Mouse (Mus musculus): ENCODE measurements around the gene Mctp1.
"Not testable (repeated sequence)": the region's sequence is repeated elsewhere in the genome, so short reads cannot be mapped to it uniquely, and the experiment has no call there.

Gene Mctp1

DNA sequence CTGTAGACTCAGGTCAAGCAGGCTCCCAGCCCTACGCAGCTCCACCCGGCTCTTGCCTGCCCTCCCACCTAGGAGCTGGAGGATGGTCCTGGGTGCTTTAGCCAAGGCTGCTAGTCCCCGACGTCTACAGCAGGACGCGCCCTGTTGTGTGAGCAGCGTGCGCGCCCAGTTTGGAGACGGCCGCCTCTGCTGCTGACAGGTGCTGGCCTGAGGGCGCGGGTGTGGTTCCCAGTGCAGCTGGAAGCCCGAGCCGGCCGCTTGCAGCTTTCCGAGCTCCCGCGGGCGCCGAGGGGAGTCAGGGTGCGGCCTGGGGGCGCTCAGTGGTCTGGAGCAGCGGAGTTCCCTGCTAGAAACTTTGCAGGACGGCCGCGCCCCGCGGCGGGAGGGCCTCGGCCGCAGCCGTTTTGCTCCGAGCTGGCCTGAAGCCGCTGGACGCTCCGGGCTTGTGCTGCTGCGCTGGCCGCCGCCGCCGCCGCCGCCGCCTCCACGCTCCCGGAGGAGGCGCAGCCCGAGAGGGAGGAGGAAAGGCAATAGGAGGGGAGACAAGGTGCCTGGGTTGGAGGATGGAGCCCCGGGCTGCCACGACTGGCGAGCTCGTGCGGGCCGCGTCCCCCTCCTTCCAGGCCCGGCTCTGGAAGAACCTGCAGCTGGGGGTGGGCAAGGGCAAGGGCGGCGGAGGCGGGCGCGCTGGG is at the start of gene Mctp1:
Gene Mctp1, plus strand, starts transcription at position 564 of the 692 bp plus-strand sequence.
- DNase-seq (ENCODE audit: extremely low read depth, low read depth), result no peak

DNA sequence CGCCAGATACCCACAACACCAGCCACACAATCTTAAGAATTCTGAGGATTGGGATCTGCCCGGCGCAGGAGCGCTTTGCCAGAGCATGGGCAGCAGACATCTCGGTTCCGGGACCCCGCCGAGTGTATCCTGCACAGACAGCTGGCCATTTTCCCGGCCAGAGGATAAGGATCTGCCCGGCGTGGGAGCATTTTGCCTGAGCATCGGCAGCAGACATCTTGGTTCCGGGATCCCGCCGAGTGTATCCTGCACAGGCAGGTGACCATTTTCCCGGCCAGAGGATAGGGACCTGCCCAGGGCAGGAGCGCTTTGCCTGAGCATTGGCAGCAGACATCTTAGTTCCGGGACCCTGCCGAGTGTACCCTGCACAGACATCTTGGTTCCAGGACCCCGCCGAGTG is 38.4 kb upstream of the Mctp1 start:
- not testable (repeated sequence) for DNase-seq (ENCODE audit: extremely low read depth, low read depth)

DNA sequence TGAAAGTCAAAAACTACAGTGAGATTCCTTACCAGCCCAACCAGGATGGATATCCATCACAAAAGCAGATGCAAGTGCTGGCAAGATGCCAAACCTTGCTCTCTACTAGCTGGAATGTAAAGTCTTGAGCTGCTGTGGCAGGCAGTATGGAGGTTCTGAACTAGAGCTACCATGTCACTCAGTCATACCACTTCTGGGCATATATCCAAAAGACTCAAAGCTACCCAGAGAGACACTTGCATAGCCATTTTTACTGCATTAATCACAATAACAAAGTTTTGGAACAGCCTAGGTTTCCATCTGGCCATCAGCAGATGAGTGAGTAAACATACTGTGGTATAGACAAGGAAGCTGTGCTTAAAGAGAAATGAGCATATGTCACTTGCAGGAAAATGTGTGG is 25.6 kb upstream of the Mctp1 start:
- DNase-seq (ENCODE audit: extremely low read depth, low read depth), result no peak

DNA sequence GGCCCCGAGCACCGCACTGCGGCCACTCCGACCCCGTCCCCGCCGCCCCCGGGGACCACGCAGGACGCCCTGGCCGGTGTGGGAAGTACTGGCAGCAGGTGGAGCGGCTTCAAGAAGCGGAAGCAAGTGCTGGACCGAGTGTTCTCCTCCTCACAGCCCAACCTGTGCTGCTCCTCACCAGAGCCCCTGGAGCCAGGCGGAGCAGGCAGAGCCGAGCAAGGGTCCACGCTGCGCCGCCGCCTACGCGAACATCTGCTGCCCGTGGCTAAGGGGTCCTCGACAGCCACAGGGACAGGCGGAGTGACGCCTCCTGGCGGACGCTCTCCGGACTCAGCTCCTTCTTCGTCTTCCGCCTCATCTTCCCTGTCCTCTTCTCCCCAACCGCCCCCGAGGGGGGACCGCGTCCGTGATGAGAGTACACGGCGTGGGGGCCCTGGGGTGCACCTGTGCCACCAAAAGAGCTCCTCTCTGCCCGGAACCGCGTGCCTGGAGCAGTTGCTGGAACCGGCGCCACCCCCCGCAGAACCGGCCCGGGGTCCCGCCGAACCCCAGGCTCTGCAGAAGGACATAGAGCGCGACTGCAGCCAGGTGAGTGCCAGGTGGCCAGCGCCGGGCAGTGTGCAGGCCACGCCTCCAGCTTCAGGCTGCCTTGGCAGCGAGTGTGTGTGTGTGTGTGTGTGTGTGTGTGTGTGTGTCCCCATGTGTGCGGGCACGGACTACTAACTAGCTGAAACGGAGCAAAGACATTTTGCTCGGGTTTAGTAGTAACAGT is 515 bp downstream of the Mctp1 start:
- no peak for DNase-seq (ENCODE audit: extremely low read depth, low read depth)

DNA sequence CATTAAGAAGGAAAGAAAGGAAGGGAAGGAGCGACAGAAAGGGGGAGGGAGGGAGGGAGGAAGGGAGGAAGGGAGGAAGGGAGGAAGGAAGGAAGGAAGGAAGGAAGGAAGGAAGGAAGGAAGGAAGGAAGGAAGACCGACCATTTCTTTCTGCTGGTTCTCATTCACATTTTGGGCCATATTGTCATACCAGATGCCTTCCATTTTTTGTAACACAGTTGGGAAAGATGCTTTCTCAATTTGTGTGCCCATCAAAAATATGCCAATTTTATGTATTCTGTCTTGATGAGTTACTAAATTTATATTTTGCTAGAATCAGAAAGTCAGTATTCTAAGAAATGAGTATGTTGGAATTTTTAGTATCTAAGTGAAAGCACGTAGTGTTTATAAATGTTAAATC is 4.3 kb downstream of the Mctp1 start:
- DNase-seq (ENCODE audit: extremely low read depth, low read depth), result no peak

DNA sequence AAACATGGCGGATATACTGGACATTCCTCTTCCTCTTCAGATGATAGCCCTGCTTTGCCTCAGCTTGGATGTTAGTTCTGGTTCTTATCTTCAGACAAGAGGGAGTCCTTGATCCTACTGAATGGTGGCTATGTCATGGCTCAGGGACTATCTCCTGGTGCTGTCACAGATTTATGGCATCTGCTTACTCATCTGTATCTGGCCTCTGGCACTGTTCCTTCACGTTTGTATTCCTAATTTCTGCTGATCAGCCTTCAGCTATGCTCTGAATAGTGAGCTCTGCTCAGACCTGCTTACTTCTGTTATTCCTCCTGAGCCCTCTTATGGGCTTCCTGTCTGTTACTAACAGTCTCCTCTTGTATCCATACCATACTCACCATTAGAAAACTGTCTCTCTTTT is 7.6 kb downstream of the Mctp1 start:
- no peak for DNase-seq (ENCODE audit: extremely low read depth, low read depth)

DNA sequence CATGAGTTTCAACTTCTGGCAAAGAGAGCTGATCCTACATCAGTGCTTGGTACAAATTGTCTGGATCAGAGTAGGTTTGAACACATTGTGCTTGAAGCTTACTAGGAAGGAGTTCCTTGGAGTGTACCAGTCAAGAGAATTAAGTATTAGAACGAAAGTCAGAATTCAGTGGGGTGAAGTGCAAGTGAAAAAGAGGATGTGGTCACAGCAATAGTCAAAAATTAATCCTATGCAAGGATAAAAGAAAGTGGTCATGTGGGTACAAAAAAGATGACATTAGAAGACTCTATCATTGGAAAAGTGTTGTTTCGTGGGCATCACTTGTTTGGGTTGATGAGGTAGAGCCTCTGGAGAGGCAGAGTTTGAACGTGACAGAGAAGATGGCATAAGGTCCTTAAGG is 8.8 kb downstream of the Mctp1 start:
- DNase-seq (ENCODE audit: extremely low read depth, low read depth), result no peak

DNA sequence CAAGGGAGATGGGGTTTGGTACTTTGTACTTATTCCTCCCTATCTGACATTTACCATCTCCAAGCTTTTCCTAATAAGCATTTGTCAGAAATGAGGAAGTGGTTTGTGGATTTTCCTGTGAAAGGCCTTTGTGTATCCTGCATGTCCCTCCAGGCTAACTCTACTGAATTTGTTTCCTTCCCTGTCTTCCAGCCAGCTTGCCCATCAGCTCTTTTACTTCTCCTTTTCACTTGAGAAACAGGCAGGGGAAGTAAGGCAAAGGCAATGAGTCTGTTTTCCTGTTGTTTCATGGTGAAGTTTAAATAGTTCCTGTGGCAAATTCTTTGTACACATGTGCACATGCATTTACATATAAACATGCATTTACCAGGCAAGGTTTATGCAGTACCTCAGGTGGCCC is 11.6 kb downstream of the Mctp1 start:
- no peak for DNase-seq (ENCODE audit: extremely low read depth, low read depth)

DNA sequence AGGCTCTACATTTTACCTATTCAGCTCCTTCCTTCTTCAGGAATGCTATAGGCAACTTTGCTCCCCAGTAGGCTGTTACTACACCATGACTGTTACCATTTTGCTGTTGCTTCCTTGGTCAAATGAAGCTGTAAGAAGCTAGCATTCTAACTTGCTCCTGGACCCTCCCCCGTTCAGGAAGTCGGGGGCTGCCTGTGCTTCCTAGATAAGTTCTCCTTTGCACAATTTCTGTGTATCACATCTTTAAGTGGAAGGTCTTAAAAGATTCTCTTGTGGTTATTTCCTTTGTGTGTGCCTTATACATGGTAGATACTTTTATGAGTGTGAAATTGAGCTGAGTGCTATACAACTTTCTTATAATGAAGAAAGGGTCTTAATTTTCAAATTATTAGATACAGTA is 25.0 kb downstream of the Mctp1 start:
- peak; percentile 82 for DNase-seq (ENCODE audit: extremely low read depth, low read depth)

DNA sequence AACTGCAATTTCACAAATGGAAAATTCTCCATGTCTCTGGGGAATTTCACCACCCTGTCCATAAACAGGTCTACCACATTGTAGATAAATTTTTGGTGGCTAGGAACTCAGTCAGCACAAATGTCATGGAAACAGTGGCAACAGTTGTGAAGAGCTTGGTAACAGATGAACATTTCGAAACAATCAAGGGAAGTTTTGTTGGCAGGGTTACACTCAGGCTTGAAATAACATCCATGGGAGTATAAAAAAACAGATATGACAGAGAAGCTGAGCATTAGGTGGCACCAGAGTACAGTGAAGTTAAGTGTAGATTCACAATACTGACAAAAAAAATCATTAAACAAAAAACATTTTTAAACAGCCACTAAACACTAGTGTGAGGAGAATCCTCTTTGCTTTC is 26.3 kb downstream of the Mctp1 start:
- DNase-seq (ENCODE audit: extremely low read depth, low read depth), result no peak

DNA sequence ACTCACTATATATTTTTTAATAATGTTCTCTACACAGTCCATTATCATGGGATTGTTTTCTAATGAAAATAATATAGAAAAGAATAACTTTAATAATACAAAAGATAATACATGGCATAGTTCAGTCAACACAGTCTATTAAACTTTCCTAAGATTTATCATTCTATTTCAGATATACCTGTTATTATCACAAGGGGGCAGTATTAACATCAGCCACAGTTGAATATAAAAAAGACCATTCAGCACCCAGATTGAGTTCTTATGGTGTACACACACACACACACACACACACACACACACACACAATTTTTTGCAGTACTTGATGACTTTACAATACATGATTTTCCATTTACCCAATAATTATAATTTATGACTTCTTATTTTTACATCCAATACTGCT is 31.0 kb downstream of the Mctp1 start:
- DNase-seq (ENCODE audit: extremely low read depth, low read depth), result no peak

DNA sequence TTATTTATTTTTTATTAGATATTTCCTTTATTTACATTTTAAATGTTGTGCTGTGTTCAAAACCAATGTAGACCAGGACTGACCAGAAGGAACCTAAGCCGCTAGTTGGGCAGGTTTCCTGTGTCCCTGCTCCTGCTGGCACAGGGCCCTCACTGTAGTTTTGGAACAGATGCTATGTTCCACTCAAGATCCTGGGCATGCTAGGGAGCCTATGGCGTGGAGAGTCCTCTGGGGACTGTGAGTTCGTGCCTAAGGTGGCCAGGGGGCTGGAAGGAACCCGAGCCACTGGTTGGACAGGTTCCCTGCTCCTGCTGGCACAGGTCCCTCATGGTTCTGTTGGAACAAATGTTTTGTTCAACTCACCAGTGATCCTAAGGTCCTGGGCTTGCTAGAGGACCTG is 35.8 kb downstream of the Mctp1 start:
- DNase-seq (ENCODE audit: extremely low read depth, low read depth), result no peak

DNA sequence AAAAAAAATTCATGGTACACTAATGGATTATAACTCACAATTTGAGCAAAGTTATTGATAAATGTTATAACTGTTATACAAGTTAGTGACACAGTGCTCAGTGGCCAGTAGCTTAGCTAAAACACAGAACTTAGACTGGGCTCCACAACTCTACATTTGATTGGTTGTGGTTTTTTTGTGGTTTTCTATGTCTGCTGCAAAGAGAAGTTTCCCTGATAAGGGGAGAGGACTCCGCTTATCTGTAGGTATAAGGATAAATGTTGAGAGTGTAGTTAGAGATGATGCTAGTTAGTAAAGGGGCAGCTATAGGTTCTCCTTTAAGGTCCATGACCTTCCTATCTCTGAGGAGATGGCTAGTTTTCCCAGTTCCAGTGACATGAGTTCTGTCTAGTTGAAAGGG is 36.7 kb downstream of the Mctp1 start:
- peak; percentile 82 for DNase-seq (ENCODE audit: extremely low read depth, low read depth)

DNA sequence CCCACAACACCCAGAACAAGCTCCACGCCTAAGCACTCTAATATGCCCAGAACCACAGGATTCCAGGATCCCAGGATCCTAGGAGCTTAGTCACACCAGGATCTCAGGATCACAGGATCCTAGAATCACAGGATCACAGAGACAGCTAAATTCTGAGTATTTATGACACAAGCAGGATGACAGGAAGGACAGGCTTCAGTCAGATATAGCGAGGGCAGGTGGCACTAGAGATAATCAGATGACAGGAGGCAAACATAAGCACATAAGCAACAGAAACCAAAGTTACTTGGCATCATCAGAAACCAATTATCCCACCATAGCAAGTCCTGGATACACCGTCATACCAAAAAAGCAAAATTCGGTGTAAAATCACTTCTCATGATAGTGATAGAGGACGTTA is 37.8 kb downstream of the Mctp1 start:
- DNase-seq (ENCODE audit: extremely low read depth, low read depth), result no peak

DNA sequence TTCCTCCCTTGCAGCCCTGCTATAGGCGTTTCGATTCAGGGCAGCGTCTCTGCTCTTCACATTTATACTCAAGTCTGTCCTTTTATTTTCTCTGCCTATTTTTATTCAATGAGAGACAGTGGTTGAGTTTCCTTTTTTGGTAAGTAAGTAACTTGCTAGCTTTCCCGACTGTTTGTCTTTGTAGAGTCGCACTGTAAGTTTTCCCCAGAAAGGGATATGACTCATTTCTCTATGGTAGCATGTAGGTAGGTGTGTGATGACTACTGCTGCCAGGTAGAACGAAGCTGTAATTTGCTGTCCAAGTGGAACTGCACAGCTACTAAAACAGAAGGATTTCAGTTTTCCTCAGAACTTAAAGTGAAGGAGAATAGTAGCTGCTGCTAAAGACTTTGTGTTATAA is 45.1 kb downstream of the Mctp1 start:
- no peak for DNase-seq (ENCODE audit: extremely low read depth, low read depth)

DNA sequence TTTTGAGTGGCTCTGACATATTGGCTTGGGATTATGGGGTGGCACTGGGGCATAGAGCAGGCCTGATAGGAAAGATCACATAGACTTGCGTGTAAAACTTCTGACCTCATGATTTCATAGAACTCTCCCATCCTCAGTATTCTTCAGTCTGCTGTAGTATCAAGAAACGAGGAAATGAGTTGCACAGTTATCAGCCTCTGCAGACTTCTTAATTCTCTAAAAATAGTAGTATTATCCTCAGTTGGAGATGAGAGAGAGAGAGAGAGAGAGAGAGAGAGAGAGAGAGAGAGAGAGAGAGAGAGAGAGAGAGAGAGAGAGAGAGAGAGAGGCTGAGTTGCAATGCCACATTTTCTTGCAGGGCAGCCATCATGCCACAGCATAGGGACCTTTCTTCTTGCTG is 45.6 kb downstream of the Mctp1 start:
- DNase-seq (ENCODE audit: extremely low read depth, low read depth), result peak; percentile 68

DNA sequence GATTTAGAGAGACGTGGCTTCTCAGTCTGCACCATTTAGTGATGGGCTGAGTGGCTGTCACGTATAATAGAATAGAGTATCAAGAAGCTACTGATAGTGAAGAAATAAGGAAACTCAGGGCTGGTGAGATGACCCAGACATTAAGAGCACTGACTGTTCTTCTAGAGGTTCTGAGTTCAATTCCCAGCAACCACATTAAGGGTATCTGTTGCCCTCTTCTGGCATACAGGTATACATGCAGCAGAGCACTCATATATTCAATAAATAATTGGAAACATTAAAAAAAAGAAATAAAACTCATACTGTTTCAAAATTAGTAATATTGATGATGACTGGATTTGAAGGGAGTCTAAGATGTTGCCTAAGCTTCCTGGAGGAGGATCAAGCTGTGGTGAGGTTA is 47.6 kb downstream of the Mctp1 start:
- no peak for DNase-seq (ENCODE audit: extremely low read depth, low read depth)

DNA sequence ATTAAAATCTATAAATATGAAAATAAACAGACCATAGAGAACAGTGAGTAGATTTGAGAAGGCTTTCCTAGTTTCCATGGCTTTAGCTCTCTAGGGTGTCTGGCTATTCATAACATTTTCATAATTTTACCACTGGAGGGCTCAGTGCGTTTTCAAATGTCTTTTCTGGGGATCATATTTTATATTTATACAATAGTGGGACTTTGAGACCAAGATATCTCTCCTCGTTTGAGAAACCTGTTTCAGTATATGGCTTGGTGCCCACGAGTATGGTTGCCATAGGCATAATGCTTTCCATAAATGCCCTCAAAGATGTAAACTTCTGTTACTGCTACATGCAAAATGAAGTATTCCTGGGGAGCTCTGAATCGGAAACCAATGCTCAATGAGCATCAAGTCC is 49.1 kb downstream of the Mctp1 start:
- no peak for DNase-seq (ENCODE audit: extremely low read depth, low read depth)

DNA sequence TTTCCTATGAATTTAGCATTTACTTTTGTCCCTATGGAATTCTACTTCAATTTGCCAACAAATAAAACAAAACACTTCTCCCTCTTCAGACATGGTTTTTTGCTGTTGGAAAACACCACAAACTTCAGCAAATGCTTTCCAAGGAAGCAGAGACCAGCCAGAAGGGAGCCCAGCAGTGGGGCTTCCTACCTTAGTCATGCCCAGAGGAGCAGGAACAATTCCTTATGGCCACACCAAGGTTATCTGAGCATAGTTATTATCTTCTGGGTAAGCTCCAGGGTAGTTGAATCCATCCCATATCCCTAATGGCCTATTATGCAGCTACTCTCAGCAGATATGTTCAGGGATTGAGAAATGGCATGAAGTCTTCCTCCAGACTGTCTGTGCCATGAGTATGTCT is 52.1 kb downstream of the Mctp1 start:
- DNase-seq (ENCODE audit: extremely low read depth, low read depth), result no peak

DNA sequence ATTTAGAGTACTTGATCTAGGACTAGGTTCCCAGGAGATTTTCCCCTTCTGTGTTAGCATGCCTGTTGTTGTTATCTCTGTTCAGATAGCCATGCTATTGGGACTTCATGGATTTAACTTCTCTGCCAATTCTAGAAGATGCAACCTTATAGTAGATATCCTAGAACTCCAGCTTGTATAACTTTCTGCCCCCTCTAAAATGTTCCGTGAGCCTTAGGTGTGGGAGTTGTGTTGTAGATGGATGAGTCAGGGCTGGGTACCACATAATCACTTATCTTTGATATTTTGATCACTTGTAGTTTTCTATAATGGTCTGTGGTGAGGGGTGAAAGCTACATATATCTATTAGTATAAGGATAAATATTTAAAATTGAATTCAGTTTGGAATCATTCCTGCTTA is 54.4 kb downstream of the Mctp1 start:
- DNase-seq (ENCODE audit: extremely low read depth, low read depth), result no peak

DNA sequence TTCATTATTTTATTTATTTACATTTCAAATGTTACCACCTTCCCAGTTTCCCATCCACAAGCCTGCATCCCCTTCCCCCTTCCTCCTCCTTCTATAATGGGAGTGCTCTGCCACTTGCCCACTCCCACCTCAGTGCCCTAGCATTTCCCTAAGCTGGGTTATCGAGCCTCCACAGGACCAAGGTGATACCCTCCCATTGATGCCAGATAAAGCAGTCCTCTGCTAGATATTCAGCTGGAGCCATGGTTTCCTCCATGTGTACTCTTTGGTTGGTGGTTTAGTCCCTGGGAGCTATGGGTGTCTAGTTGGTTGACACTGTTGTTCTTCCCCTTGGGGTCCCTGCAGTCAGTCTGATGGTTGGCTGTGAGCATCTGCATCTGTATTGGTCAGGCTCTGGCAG is 61.7 kb downstream of the Mctp1 start:
- no peak for DNase-seq (ENCODE audit: extremely low read depth, low read depth)

DNA sequence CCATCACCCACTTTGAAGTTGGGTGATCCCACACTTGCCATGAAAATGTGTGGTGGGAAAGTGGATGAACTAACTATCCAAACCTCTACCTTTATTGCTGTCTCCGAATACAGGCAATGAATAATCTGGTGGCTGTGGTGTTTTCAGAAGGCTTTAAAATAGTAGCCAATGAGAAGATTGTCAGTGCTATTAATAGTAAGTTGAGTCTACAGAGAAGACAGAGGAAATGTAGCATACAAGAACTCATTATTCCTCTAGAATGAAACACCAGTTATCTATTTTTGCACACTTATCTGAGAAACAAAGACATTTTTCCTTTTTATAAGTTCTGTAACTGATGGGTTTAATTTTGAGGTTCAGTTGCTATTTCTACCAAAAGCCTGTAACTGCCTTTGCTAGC is 63.2 kb downstream of the Mctp1 start:
- no peak for DNase-seq (ENCODE audit: extremely low read depth, low read depth)

DNA sequence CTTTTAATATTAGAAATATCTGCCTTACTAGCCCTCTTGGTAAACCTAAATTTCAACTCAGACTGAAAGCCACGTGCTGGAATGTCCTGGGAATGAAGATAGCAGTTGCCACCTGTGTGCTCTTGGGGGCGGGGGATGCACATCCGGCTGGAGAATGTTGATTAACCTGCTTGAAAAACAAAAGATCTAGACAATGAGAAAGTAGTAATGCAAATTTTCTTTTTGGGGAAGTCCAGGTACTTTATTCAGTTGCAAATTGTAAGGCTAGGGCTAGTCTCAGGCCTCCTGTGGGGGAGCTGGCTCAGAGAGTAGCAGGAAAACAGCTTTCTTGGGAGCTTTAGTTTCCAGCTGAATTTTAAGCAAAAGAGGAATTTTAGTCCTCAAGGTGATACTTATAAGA is 67.2 kb downstream of the Mctp1 start:
- DNase-seq (ENCODE audit: extremely low read depth, low read depth), result not testable (repeated sequence)

Data from MEL-GATA-1-ER (cell line).